Mouse (Mus musculus) MEL (cell line): Measurements from ENCODE around the gene 7530416G11Rik.

Experiments used
- CHD2 ChIP-seq: IDR thresholded peaks from 2 replicates; pipeline ENCODE4 v1.6.1; 2011; ENCODE audit warnings: low read length, improper control_type of control experiment
- MAFK ChIP-seq: IDR thresholded peaks from 2 replicates; pipeline ENCODE4 v1.6.1; 2011; ENCODE audit warnings: low read depth, mild to moderate bottlenecking, low read length, improper control_type of control experiment, borderline replicate concordance
- ZC3H11A ChIP-seq: IDR thresholded peaks from 2 replicates; pipeline ENCODE4 v1.6.1; 2012; ENCODE audit warnings: low read depth, mild to moderate bottlenecking, inconsistent platforms, low read length, improper control_type of control experiment
- ZKSCAN1 ChIP-seq: IDR thresholded peaks from 2 replicates; pipeline ENCODE4 v1.6.1; 2012; ENCODE audit warnings: low read depth, mild to moderate bottlenecking, inconsistent platforms, low read length, improper control_type of control experiment, moderate library complexity

GRCm38 (mm10) chr15:85497981-85498475, 5.0 kb downstream of the 7530416G11Rik start:
- TF ChIP-seq MAFK (no peak), ZC3H11A (no peak), CHD2 (no peak), ZKSCAN1 (no peak)
